Comparison of ENCODE assay signal across 8 mouse cellular contexts in genomic region chr4:117858794-117859193, GRCm38 (mm10). TPM values are rescaled to one million over a fixed set of nuclear protein-coding genes. Genes with fewer than 3 reads are reported as not detected.
DNase-seq lines count a peak whose midpoint lies in the region; ATAC-seq and TF ChIP-seq lines count a peak whose summit lies in the region.

No protein-coding gene starts in this region.

- no peaks in the 10 kb centered on the region for H3K4me1 ChIP-seq in embryonic facial prominence, embryonic 14.5 days (ENCODE audit: control insufficient read depth, insufficient read depth, low read length)
- H3K4me1 ChIP-seq in kidney, postnatal 0 days (replicated peaks; ENCODE audit: insufficient read depth, low read length): 0 out of 2 replicates have a peak, but pooled peaks cover 2% of the 10 kb centered on the region
- no peaks in the 10 kb centered on the region for H3K4me1 ChIP-seq in lung, adult 2 months (ENCODE audit: control insufficient read depth, insufficient read depth, low read length)

- no peak overlapping the region for H3K27ac ChIP-seq in embryonic facial prominence, embryonic 14.5 days (replicated peaks; ENCODE audit: low read depth, low read length)
- H3K27ac ChIP-seq in kidney, postnatal 0 days: no peak overlapping the region

- H3K9ac ChIP-seq in embryonic facial prominence, embryonic 14.5 days (ENCODE audit: low read depth, low read length): no peak overlapping the region
- H3K9ac ChIP-seq in kidney, postnatal 0 days (ENCODE audit: low read depth, low read length): no peak overlapping the region

- DNase-seq in cerebellum, adult 11 months: peak; percentile 55
- DNase-seq in ovary, postnatal 36 days (ENCODE audit: low spot score): peak; percentile 74
- no peak for DNase-seq in ovary, postnatal 10 days (ENCODE audit: low spot score)
- peak; percentile 54 for DNase-seq in embryonic facial prominence, embryonic 14.5 days (ENCODE audit: low spot score)
- peak; percentile 59 for DNase-seq in kidney, postnatal 0 days (ENCODE audit: low spot score)
- DNase-seq in lung, adult 2 months: peak; percentile 77
- peak; percentile 32 to 43 for DNase-seq in spleen, postnatal 36 days (ENCODE audit: low spot score in 2 of 2)

- TF ChIP-seq CTCF in kidney, postnatal 0 days (IDR thresholded peaks at IDR 0.05; ENCODE audit: low read depth): peak; percentile 81
- TF ChIP-seq CTCF in lung, adult 2 months (IDR thresholded peaks at IDR 0.05; ENCODE audit: insufficient read depth, low read length): peak; percentile 71

- ATAC-seq in cerebellum, adult (ENCODE audit: insufficient number of reproducible peaks, low FRiP score, low TSS enrichment): no peak
- ATAC-seq in embryonic facial prominence, embryonic 14.5 days (ENCODE audit: low read depth): 0 out of 2 replicates have a peak, but pooled peaks have one; percentile 20
- peak; percentile 49 for ATAC-seq in kidney, postnatal 0 days (replicated peaks; ENCODE audit: low FRiP score, low read depth)

- H3K4me3 ChIP-seq in embryonic facial prominence, embryonic 14.5 days (ENCODE audit: low read depth, low read length): no peak overlapping the region
- H3K4me3 ChIP-seq in kidney, postnatal 0 days (replicated peaks; ENCODE audit: low read depth, low read length): no peak overlapping the region
- H3K4me3 ChIP-seq in lung, adult 2 months (replicated peaks; ENCODE audit: extremely low read depth, low read depth, low read length): no peak overlapping the region

- 83% methylated on average over 2 of the region's 3 CpGs for WGBS in embryonic facial prominence, embryonic 14.5 days
- 76% methylated on average over 3 of the region's 3 CpGs for WGBS in kidney, postnatal 0 days
- WGBS in lung, adult 2 months: 64% methylated on average over 3 of the region's 3 CpGs

- TF ChIP-seq POLR2A in lung, adult 2 months (IDR thresholded peaks at IDR 0.05; ENCODE audit: borderline replicate concordance, extremely low read depth, low read depth, low read length): no peak

- H3K9me3 ChIP-seq in embryonic facial prominence, embryonic 14.5 days (ENCODE audit: control insufficient read depth, low read length): no peaks in the 10 kb centered on the region
- no peaks in the 10 kb centered on the region for H3K9me3 ChIP-seq in kidney, postnatal 0 days (replicated peaks; ENCODE audit: low read length)

- H3K36me3 ChIP-seq in embryonic facial prominence, embryonic 14.5 days (ENCODE audit: control insufficient read depth, insufficient read depth, low read length): peaks cover 14% of the 10 kb centered on the region; the same call in 1 of the 2 replicates
- H3K36me3 ChIP-seq in kidney, postnatal 0 days (ENCODE audit: insufficient read depth, low read length): no peaks in the 10 kb centered on the region

- H3K4me2 ChIP-seq in embryonic facial prominence, embryonic 14.5 days (ENCODE audit: low read depth, low read length): no peak overlapping the region
- H3K4me2 ChIP-seq in kidney, postnatal 0 days (ENCODE audit: low read length): no peak overlapping the region

- no peaks in the 10 kb centered on the region for H3K27me3 ChIP-seq in embryonic facial prominence, embryonic 14.5 days (replicated peaks; ENCODE audit: control insufficient read depth, insufficient read depth, low read length)
- H3K27me3 ChIP-seq in kidney, postnatal 0 days (ENCODE audit: insufficient read depth, low read length): no peaks in the 10 kb centered on the region

RNA-seq across cellular contexts. Expression of gene Ccdc24, which starts 13.6 kb away (rescaled TPM):
- polyA plus RNA-seq in embryonic facial prominence, embryonic 14.5 days (2014; fragmentation: Nextera tagmentation; extraction: Ambion mirVana): 2.3 and 3.3 TPM in 2 replicates
- 0.97 and 1.1 TPM in 2 replicates for polyA plus RNA-seq in kidney, postnatal 0 days (2015; fragmentation: Nextera tagmentation; extraction: Ambion mirVana)
- 15.4 and 15.8 TPM in 2 replicates for polyA plus RNA-seq in lung, adult 2 months (2012; rRNA removed)

RNA-seq across cellular contexts. Expression of gene Slc6a9, which starts 24.5 kb away (rescaled TPM):
- polyA plus RNA-seq in embryonic facial prominence, embryonic 14.5 days (2014; fragmentation: Nextera tagmentation; extraction: Ambion mirVana): 5.5 and 10.4 TPM in 2 replicates
- polyA plus RNA-seq in kidney, postnatal 0 days (2015; fragmentation: Nextera tagmentation; extraction: Ambion mirVana): 8.6 and 9.0 TPM in 2 replicates
- polyA plus RNA-seq in lung, adult 2 months (2012; rRNA removed): 77.6 and 84.6 TPM in 2 replicates

RNA-seq across cellular contexts. Expression of gene B4galt2, which starts 24.5 kb away (rescaled TPM):
- polyA plus RNA-seq in embryonic facial prominence, embryonic 14.5 days (2014; fragmentation: Nextera tagmentation; extraction: Ambion mirVana): 34.3 and 42.8 TPM in 2 replicates
- polyA plus RNA-seq in kidney, postnatal 0 days (2015; fragmentation: Nextera tagmentation; extraction: Ambion mirVana): 17.1 and 18.2 TPM in 2 replicates
- 22.3 and 23.4 TPM in 2 replicates for polyA plus RNA-seq in lung, adult 2 months (2012; rRNA removed)

RNA-seq across cellular contexts. Expression of gene Atp6v0b, which starts 28.3 kb away (rescaled TPM):
- polyA plus RNA-seq in embryonic facial prominence, embryonic 14.5 days (2014; fragmentation: Nextera tagmentation; extraction: Ambion mirVana): 199 and 230 TPM in 2 replicates
- 374 and 379 TPM in 2 replicates for polyA plus RNA-seq in kidney, postnatal 0 days (2015; fragmentation: Nextera tagmentation; extraction: Ambion mirVana)
- 452 and 484 TPM in 2 replicates for polyA plus RNA-seq in lung, adult 2 months (2012; rRNA removed)

RNA-seq across cellular contexts. Expression of gene Dph2, which starts 33.0 kb away (rescaled TPM):
- 13.4 and 15.0 TPM in 2 replicates for polyA plus RNA-seq in embryonic facial prominence, embryonic 14.5 days (2014; fragmentation: Nextera tagmentation; extraction: Ambion mirVana)
- 12.5 and 14.2 TPM in 2 replicates for polyA plus RNA-seq in kidney, postnatal 0 days (2015; fragmentation: Nextera tagmentation; extraction: Ambion mirVana)
- polyA plus RNA-seq in lung, adult 2 months (2012; rRNA removed): 10.7 and 11.5 TPM in 2 replicates
